In genomic region chr19:7177804-7178511, GRCm38 (mm10) we compare ENCODE assay signal across 13 mouse cellular contexts. TPM values are rescaled to one million over a fixed set of nuclear protein-coding genes. Genes with fewer than 3 reads are reported as not detected.
DNase-seq lines count a peak whose midpoint lies in the region; ATAC-seq and TF ChIP-seq lines count a peak whose summit lies in the region.
"Had no signal": no experiment of that assay in that cellular context is flagged by ENCODE, and none has a peak within 500 bp of the region (broad histone marks: within the 10 kb centered on the region; RNA-seq: fewer than 3 reads in every experiment).

No protein-coding gene starts in this region.

- peaks cover 41% of the 10 kb centered on the region for H3K4me1 ChIP-seq in kidney, adult 2 months (ENCODE audit: control insufficient read depth, insufficient read depth, low read length)
- peaks cover 62% of the 10 kb centered on the region for H3K4me1 ChIP-seq in midbrain, embryonic 12.5 days
- peaks cover 27% of the 10 kb centered on the region for H3K4me1 ChIP-seq in midbrain, embryonic 14.5 days (ENCODE audit: control insufficient read depth, insufficient read depth, low read length)
- H3K4me1 ChIP-seq in embryonic facial prominence, embryonic 15.5 days, result peaks cover 62% of the 10 kb centered on the region
- H3K4me1 ChIP-seq in stomach, embryonic 14.5 days (ENCODE audit: control insufficient read depth, insufficient read depth, low read length), result peaks cover 22% of the 10 kb centered on the region

- H3K27ac ChIP-seq in kidney, adult 2 months (ENCODE audit: insufficient read depth, low read depth, low read length), result peak overlapping the region; percentile 40
- H3K27ac ChIP-seq in midbrain, embryonic 12.5 days (replicated peaks), result 0 out of 2 replicates have a peak overlapping the region, but pooled peaks have one; percentile 15
- H3K27ac ChIP-seq in midbrain, embryonic 14.5 days (replicated peaks; ENCODE audit: low read depth, low read length), result no peak overlapping the region
- peak overlapping the region; percentile 24; the same call in 1 of the 2 replicates for H3K27ac ChIP-seq in embryonic facial prominence, embryonic 15.5 days (replicated peaks)
- H3K27ac ChIP-seq in stomach, embryonic 14.5 days (ENCODE audit: low read length), result 0 out of 2 replicates have a peak overlapping the region, but pooled peaks have one; percentile 15
- H3K27ac ChIP-seq: hindbrain, embryonic 13.5 days had no signal

- H3K4me2 ChIP-seq in midbrain, embryonic 12.5 days (replicated peaks), result no peak overlapping the region
- no peak overlapping the region for H3K4me2 ChIP-seq in midbrain, embryonic 14.5 days (ENCODE audit: low read length)
- no peak overlapping the region for H3K4me2 ChIP-seq in embryonic facial prominence, embryonic 15.5 days (replicated peaks)
- H3K4me2 ChIP-seq in stomach, embryonic 14.5 days (replicated peaks; ENCODE audit: low read depth, low read length), result no peak overlapping the region
- H3K4me2 ChIP-seq: hindbrain, embryonic 13.5 days had no signal

- no peak for TF ChIP-seq POLR2A in kidney, adult 2 months (IDR thresholded peaks at IDR 0.05; ENCODE audit: low read depth, low read length)

- WGBS in kidney, adult 2 months, result 59% methylated on average over 13 of the region's 13 CpGs
- WGBS in midbrain, embryonic 12.5 days, result 58% methylated on average over 13 of the region's 13 CpGs
- 49% methylated on average over 13 of the region's 13 CpGs for WGBS in midbrain, embryonic 14.5 days
- 39% methylated on average over 13 of the region's 13 CpGs for WGBS in embryonic facial prominence, embryonic 15.5 days
- WGBS in stomach, embryonic 14.5 days, result 47% methylated on average over 13 of the region's 13 CpGs

- no peak for ATAC-seq in midbrain, embryonic 12.5 days (ENCODE audit: low FRiP score, low read depth)
- no peak for ATAC-seq in midbrain, embryonic 14.5 days (ENCODE audit: low FRiP score, low TSS enrichment)
- no peak for ATAC-seq in embryonic facial prominence, embryonic 15.5 days (ENCODE audit: insufficient number of reproducible peaks, low FRiP score, low TSS enrichment, low read depth)
- no peak for ATAC-seq in stomach, embryonic 14.5 days (ENCODE audit: insufficient number of reproducible peaks, insufficient read depth, low FRiP score, low read depth)

- H3K9ac ChIP-seq in midbrain, embryonic 12.5 days (replicated peaks), result no peak overlapping the region
- no peak overlapping the region for H3K9ac ChIP-seq in midbrain, embryonic 14.5 days (replicated peaks; ENCODE audit: low read length)
- no peak overlapping the region for H3K9ac ChIP-seq in embryonic facial prominence, embryonic 15.5 days
- no peak overlapping the region for H3K9ac ChIP-seq in stomach, embryonic 14.5 days (replicated peaks; ENCODE audit: low read depth, low read length)
- H3K9ac ChIP-seq: hindbrain, embryonic 13.5 days had no signal

- DNase-seq in kidney, adult 2 months, result peak; percentile 56
- DNase-seq in kidney, postnatal 10 days, result no peak
- no peak for DNase-seq in midbrain, embryonic 14.5 days
- DNase-seq in yolk sac, embryonic 10.5 days (ENCODE audit: low spot score), result no peak
- no peak for DNase-seq in embryo, embryonic 10 days (ENCODE audit: low spot score)
- DNase-seq: cerebellum, adult 2 months; embryo, embryonic 11 days; right cerebral cortex, postnatal 25 days; thymus, postnatal 36 days had no signal

- H3K27me3 ChIP-seq in kidney, adult 2 months (replicated peaks; ENCODE audit: control insufficient read depth, insufficient read depth, low read length), result no peaks in the 10 kb centered on the region
- H3K27me3 ChIP-seq in midbrain, embryonic 12.5 days, result peaks cover 72% of the 10 kb centered on the region
- H3K27me3 ChIP-seq in midbrain, embryonic 14.5 days (ENCODE audit: control insufficient read depth, insufficient read depth, low read length), result peaks cover 5% of the 10 kb centered on the region; the same call in 1 of the 2 replicates
- H3K27me3 ChIP-seq in embryonic facial prominence, embryonic 15.5 days, result no peaks in the 10 kb centered on the region
- H3K27me3 ChIP-seq in stomach, embryonic 14.5 days (ENCODE audit: control insufficient read depth, insufficient read depth, low read length), result no peaks in the 10 kb centered on the region

- TF ChIP-seq CTCF in kidney, adult 2 months (conservative IDR thresholded peaks at IDR 0.05; ENCODE audit: insufficient read depth, insufficient read length, low read depth, low read length), result no peak

- H3K9me3 ChIP-seq in midbrain, embryonic 12.5 days, result no peaks in the 10 kb centered on the region
- no peaks in the 10 kb centered on the region for H3K9me3 ChIP-seq in midbrain, embryonic 14.5 days (ENCODE audit: control insufficient read depth, low read length)
- H3K9me3 ChIP-seq in embryonic facial prominence, embryonic 15.5 days (replicated peaks), result no peaks in the 10 kb centered on the region
- H3K9me3 ChIP-seq in stomach, embryonic 14.5 days (ENCODE audit: control insufficient read depth, low read depth, low read length), result no peaks in the 10 kb centered on the region
- H3K9me3 ChIP-seq: hindbrain, embryonic 13.5 days had no signal

- H3K4me3 ChIP-seq in kidney, adult 2 months (ENCODE audit: insufficient read depth, low read depth, low read length), result no peak overlapping the region
- no peak overlapping the region for H3K4me3 ChIP-seq in midbrain, embryonic 12.5 days
- H3K4me3 ChIP-seq in midbrain, embryonic 14.5 days (replicated peaks; ENCODE audit: low read depth, low read length), result no peak overlapping the region
- H3K4me3 ChIP-seq in embryonic facial prominence, embryonic 15.5 days (replicated peaks), result no peak overlapping the region
- no peak overlapping the region for H3K4me3 ChIP-seq in stomach, embryonic 14.5 days (ENCODE audit: low read depth, low read length)
- H3K4me3 ChIP-seq: hindbrain, embryonic 13.5 days had no signal

- no peaks in the 10 kb centered on the region for H3K36me3 ChIP-seq in kidney, adult 2 months (ENCODE audit: control insufficient read depth, insufficient read depth, low read length)
- no peaks in the 10 kb centered on the region for H3K36me3 ChIP-seq in midbrain, embryonic 12.5 days
- no peaks in the 10 kb centered on the region for H3K36me3 ChIP-seq in midbrain, embryonic 14.5 days (ENCODE audit: control insufficient read depth, insufficient read depth, low read length)
- no peaks in the 10 kb centered on the region for H3K36me3 ChIP-seq in embryonic facial prominence, embryonic 15.5 days
- no peaks in the 10 kb centered on the region for H3K36me3 ChIP-seq in stomach, embryonic 14.5 days (ENCODE audit: control insufficient read depth, insufficient read depth, low read length)
- H3K36me3 ChIP-seq: hindbrain, embryonic 13.5 days had no signal

RNA-seq across cellular contexts. Expression of gene Otub1, which starts 28.2 kb away (rescaled TPM):
- polyA plus RNA-seq in kidney, adult 2 months (2012; rRNA removed), result 122 and 126 TPM in 2 replicates
- polyA plus RNA-seq in midbrain, embryonic 12.5 days (2016; fragmentation: Nextera tagmentation; extraction: Ambion mirVana), result 230 and 248 TPM in 2 replicates
- polyA plus RNA-seq in midbrain, embryonic 14.5 days (2014; fragmentation: Nextera tagmentation; extraction: Ambion mirVana), result 244 and 263 TPM in 2 replicates
- polyA plus RNA-seq in embryonic facial prominence, embryonic 15.5 days (2015; fragmentation: Nextera tagmentation; extraction: Ambion mirVana), result 206 and 214 TPM in 2 replicates
- 222 and 238 TPM in 2 replicates for polyA plus RNA-seq in stomach, embryonic 14.5 days (2014; fragmentation: Nextera tagmentation; extraction: Ambion mirVana)

RNA-seq across cellular contexts. Expression of gene Cox8a, which starts 39.5 kb away (rescaled TPM):
- 3,607 and 3,750 TPM in 2 replicates for polyA plus RNA-seq in kidney, adult 2 months (2012; rRNA removed)
- 763 and 786 TPM in 2 replicates for polyA plus RNA-seq in midbrain, embryonic 12.5 days (2016; fragmentation: Nextera tagmentation; extraction: Ambion mirVana)
- 921 and 1,195 TPM in 2 replicates for polyA plus RNA-seq in midbrain, embryonic 14.5 days (2014; fragmentation: Nextera tagmentation; extraction: Ambion mirVana)
- 822 and 870 TPM in 2 replicates for polyA plus RNA-seq in embryonic facial prominence, embryonic 15.5 days (2015; fragmentation: Nextera tagmentation; extraction: Ambion mirVana)
- 1,044 and 1,144 TPM in 2 replicates for polyA plus RNA-seq in stomach, embryonic 14.5 days (2014; fragmentation: Nextera tagmentation; extraction: Ambion mirVana)
